Mouse (Mus musculus) G1E (cell line): ENCODE data around the gene Ppp1r9a.

ENCODE experiments used
- CTCF ChIP-seq: IDR thresholded peaks from 2 replicates; pipeline ENCODE4 v1.5.1; 2012; ENCODE audit warnings: low read depth, low read length, inconsistent platforms, mixed read lengths
- GATA1 ChIP-seq: IDR thresholded peaks from 2 replicates; pipeline ENCODE4 v1.6.1; 2012; ENCODE audit warnings: borderline replicate concordance, low read length, inconsistent platforms, mixed read lengths
- GATA2 ChIP-seq: IDR thresholded peaks from 2 replicates; pipeline ENCODE4 v1.6.1; 2012; ENCODE audit warnings: low read depth, low read length, inconsistent platforms, borderline replicate concordance
- POLR2AphosphoS5 ChIP-seq: IDR thresholded peaks from 2 replicates; pipeline ENCODE4 v1.6.1; 2012; ENCODE audit warnings: low read depth, low read length, inconsistent platforms; ENCODE audit not compliant: insufficient replicate concordance

DNA sequence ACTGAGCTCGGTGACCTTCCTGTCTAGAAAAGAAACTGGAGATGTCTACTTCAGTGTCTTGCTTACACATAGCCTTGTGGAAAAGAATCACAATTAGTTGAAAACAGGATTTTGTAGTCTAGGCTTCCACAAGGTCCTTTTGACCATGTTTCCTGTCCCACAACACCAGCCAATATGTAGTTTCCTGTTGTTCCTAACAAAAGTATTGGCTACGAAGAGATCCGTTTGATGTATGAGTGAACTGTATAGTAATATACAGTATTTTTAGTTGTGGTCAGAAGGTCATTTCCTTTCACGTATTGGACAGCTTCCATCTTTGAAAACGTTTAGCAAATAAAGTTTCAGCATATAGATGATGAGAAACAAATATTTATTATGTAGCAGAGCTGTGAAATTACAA lies 15.8 kb downstream of the Ppp1r9a start:
- TF ChIP-seq CTCF (no peak), GATA1 (no peak), GATA2 (no peak), POLR2AphosphoS5 (no peak)
